Mouse (Mus musculus) neural tube, embryonic 15.5 days (tissue): ENCODE measurements around the gene P3h3. TPM values are rescaled to one million over a fixed set of nuclear protein-coding genes. Genes with fewer than 3 reads are reported as not detected.
A peak's percentile ranks its signal among the peaks of the same experiment; 100 is the strongest.
"Not testable (repeated sequence)": the region's sequence is repeated elsewhere in the genome, so short reads cannot be mapped to it uniquely, and the experiment has no call there.

Source experiments
- ATAC-seq: fragments of 200-750 bp; cut with Nextera tagmentation; 2 replicates; pipeline ENCODE4 v1.8.0; 2017; ENCODE audit warnings: mild to moderate bottlenecking, moderate TSS enrichment, moderate library complexity; ENCODE audit not compliant: low FRiP score
- H3K27ac ChIP-seq: fragments of 300-500 bp; sonication (generic); replicated peaks from 2 replicates; pipeline ENCODE4 v1.5.1; 2015; ENCODE audit warnings: mild to moderate bottlenecking, inconsistent platforms
- H3K27me3 ChIP-seq: fragments of 300-500 bp; sonication (generic); replicated peaks from 2 replicates; pipeline ENCODE4 v1.6.1; 2015; ENCODE audit warnings: inconsistent platforms
- H3K36me3 ChIP-seq: fragments of 300-500 bp; sonication (generic); 2 replicates; pipeline ENCODE4 v1.6.1; 2015; ENCODE audit warnings: inconsistent platforms
- H3K4me1 ChIP-seq: fragments of 300-500 bp; sonication (generic); 2 replicates; pipeline ENCODE4 v1.6.1; 2015; ENCODE audit warnings: inconsistent platforms
- H3K4me2 ChIP-seq: fragments of 300-500 bp; sonication (generic); 2 replicates; pipeline ENCODE4 v1.6.1; 2015; ENCODE audit warnings: inconsistent platforms, mild to moderate bottlenecking, moderate library complexity
- H3K4me3 ChIP-seq: fragments of 300-500 bp; sonication (generic); replicated peaks from 2 replicates; pipeline ENCODE4 v1.5.1; 2015; ENCODE audit warnings: mild to moderate bottlenecking, inconsistent platforms
- H3K9ac ChIP-seq: fragments of 300-500 bp; sonication (generic); replicated peaks from 2 replicates; pipeline ENCODE4 v1.6.1; 2015; ENCODE audit warnings: mild to moderate bottlenecking, inconsistent platforms
- H3K9me3 ChIP-seq: fragments of 300-500 bp; sonication (generic); replicated peaks from 2 replicates; pipeline ENCODE4 v1.6.1; 2016; ENCODE audit warnings: inconsistent platforms
- WGBS: fragments of 180-500 bp; shearing (Covaris S2); methylation state at CpG from one replicate; pipeline ENCODE4 v1.1.7; 2015; ENCODE audit warnings: mixed read lengths; 5-methylcytosine and 5-hydroxymethylcytosine counted together
- polyA plus RNA-seq: library from polyadenylated mRNA; unstranded; fragments of >200 nt; fragmentation: Nextera tagmentation; extraction: Ambion mirVana; gene quantifications from 2 replicates; pipeline ENCODE4 v1.2.1, GENCODE M21; 2015

Gene P3h3
- polyA plus RNA-seq, 1 experiment from 2014 or later, result 24.0 TPM

GRCm38 (mm10) chr6:124847305-124847704, 10.2 kb downstream of the P3h3 start:
- Histone ChIP-seq H3K36me3 (peaks cover 22% of the 10 kb centered on the region; the same call in 1 of the 2 replicates), H3K4me3 (no peak overlapping the region), H3K27me3 (no peaks in the 10 kb centered on the region), H3K9ac (0 out of 2 replicates have a peak overlapping the region, but pooled peaks have one; percentile 36), H3K9me3 (no peaks in the 10 kb centered on the region), H3K4me2 (peak overlapping the region; percentile 23; the same call in 1 of the 2 replicates), H3K27ac (peak overlapping the region; percentile 71), H3K4me1 (peaks cover 10% of the 10 kb centered on the region; the same call in 1 of the 2 replicates)
- 4% methylated on average over 9 of the region's 9 CpGs for WGBS
- ATAC-seq, result peak; percentile 80

- ATAC-seq, result 0 out of 2 replicates have a peak, but pooled peaks have one; percentile 13
- 43% methylated on average over 15 of the region's 15 CpGs for WGBS
Measured at GRCm38 (mm10) chr6:124840241-124841167, 17.0 kb downstream of the P3h3 start, which contains the start of gene Gnb3. Gene Gnb3 (minus strand): TSS chr6:124840275.

GRCm38 (mm10) chr6:124839805-124840204, 17.7 kb downstream of the P3h3 start:
- ATAC-seq, result no peak
- 9% methylated on average over 8 of the region's 8 CpGs for WGBS

More at GRCm38 (mm10) chr6:124840241-124841167, 17.0 kb downstream of the P3h3 start, which contains the start of gene Gnb3:
- no peak within 1 kb of the TSS for H3K27ac ChIP-seq
- H3K4me1 ChIP-seq, result peaks cover 5% of the 10 kb centered on the region; the same call in 1 of the 2 replicates
- no peak within 1 kb of the TSS for H3K4me2 ChIP-seq
- no peak within 1 kb of the TSS for H3K4me3 ChIP-seq
- peaks cover 19% of the 10 kb centered on the region for H3K36me3 ChIP-seq
- H3K27me3 ChIP-seq, result no peaks in the 10 kb centered on the region
- H3K9me3 ChIP-seq, result no peaks in the 10 kb centered on the region
- peak within 1 kb of the TSS; percentile 21 for H3K9ac ChIP-seq

GRCm38 (mm10) chr6:124836411-124836810, 21.1 kb downstream of the P3h3 start:
- Histone ChIP-seq H3K4me3 (no peak overlapping the region), H3K27ac (no peak overlapping the region), H3K9me3 (no peaks in the 10 kb centered on the region), H3K4me1 (peaks cover 5% of the 10 kb centered on the region; the same call in 1 of the 2 replicates), H3K9ac (no peak overlapping the region), H3K36me3 (peaks cover 3% of the 10 kb centered on the region), H3K4me2 (no peak overlapping the region), H3K27me3 (no peaks in the 10 kb centered on the region)
- no peak for ATAC-seq
- 83% methylated on average over 7 of the region's 7 CpGs for WGBS

More at GRCm38 (mm10) chr6:124839805-124840204, 17.7 kb downstream of the P3h3 start:
- Histone ChIP-seq H3K9ac (peak overlapping the region; percentile 21), H3K36me3 (peaks cover 12% of the 10 kb centered on the region), H3K4me1 (peaks cover 5% of the 10 kb centered on the region; the same call in 1 of the 2 replicates), H3K27ac (no peak overlapping the region), H3K9me3 (no peaks in the 10 kb centered on the region), H3K4me2 (no peak overlapping the region), H3K27me3 (no peaks in the 10 kb centered on the region), H3K4me3 (no peak overlapping the region)

GRCm38 (mm10) chr6:124835531-124835930, 22.0 kb downstream of the P3h3 start:
- H3K9ac ChIP-seq, result no peak overlapping the region
- H3K4me2 ChIP-seq, result no peak overlapping the region
- no peak overlapping the region for H3K4me3 ChIP-seq
- no peaks in the 10 kb centered on the region for H3K36me3 ChIP-seq
- no peak overlapping the region for H3K27ac ChIP-seq
- WGBS, result 52% methylated on average over 10 of the region's 10 CpGs
- peaks cover 8% of the 10 kb centered on the region for H3K4me1 ChIP-seq
- no peaks in the 10 kb centered on the region for H3K27me3 ChIP-seq
- no peaks in the 10 kb centered on the region for H3K9me3 ChIP-seq
- ATAC-seq, result no peak

GRCm38 (mm10) chr6:124834512-124835081, 23.0 kb downstream of the P3h3 start:
- 86% methylated on average over 6 of the region's 6 CpGs for WGBS
- H3K27me3 ChIP-seq, result no peaks in the 10 kb centered on the region
- no peak overlapping the region for H3K9ac ChIP-seq
- no peak overlapping the region for H3K27ac ChIP-seq
- no peaks in the 10 kb centered on the region for H3K9me3 ChIP-seq
- no peak overlapping the region for H3K4me3 ChIP-seq
- no peak overlapping the region for H3K4me2 ChIP-seq
- no peaks in the 10 kb centered on the region for H3K36me3 ChIP-seq
- peaks cover 9% of the 10 kb centered on the region for H3K4me1 ChIP-seq
- no peak for ATAC-seq

- no peak for ATAC-seq
- H3K27ac ChIP-seq, result no peak overlapping the region
- WGBS, result 94% methylated on average over 8 of the region's 8 CpGs
- H3K4me1 ChIP-seq, result peaks cover 23% of the 10 kb centered on the region
- H3K4me3 ChIP-seq, result no peak overlapping the region
- no peaks in the 10 kb centered on the region for H3K9me3 ChIP-seq
- H3K4me2 ChIP-seq, result no peak overlapping the region
- H3K36me3 ChIP-seq, result no peaks in the 10 kb centered on the region
- H3K9ac ChIP-seq, result no peak overlapping the region
- H3K27me3 ChIP-seq, result no peaks in the 10 kb centered on the region
Measured at GRCm38 (mm10) chr6:124831649-124832048, 25.9 kb downstream of the P3h3 start.

- WGBS, result 94% methylated on average over 4 of the region's 4 CpGs
- H3K4me2 ChIP-seq, H3K9me3 ChIP-seq, H3K27me3 ChIP-seq, H3K4me3 ChIP-seq, H3K9ac ChIP-seq, ATAC-seq, H3K27ac ChIP-seq, H3K36me3 ChIP-seq: not testable (repeated sequence)
- H3K4me1 ChIP-seq, result peaks cover 23% of the 10 kb centered on the region
Measured at GRCm38 (mm10) chr6:124831199-124831598, 26.4 kb downstream of the P3h3 start.

- H3K9me3 ChIP-seq, result no peaks in the 10 kb centered on the region
- H3K4me1 ChIP-seq, result peaks cover 23% of the 10 kb centered on the region
- ATAC-seq, result peak; percentile 90
- peak overlapping the region; percentile 70 for H3K4me2 ChIP-seq
- H3K9ac ChIP-seq, result peak overlapping the region; percentile 65
- peak overlapping the region; percentile 90 for H3K27ac ChIP-seq
- no peaks in the 10 kb centered on the region for H3K27me3 ChIP-seq
- peak overlapping the region; percentile 75 for H3K4me3 ChIP-seq
- peaks cover 13% of the 10 kb centered on the region for H3K36me3 ChIP-seq
- WGBS, result 1% methylated on average over 38 of the region's 38 CpGs
Measured at GRCm38 (mm10) chr6:124829799-124830700, 27.5 kb downstream of the P3h3 start.

GRCm38 (mm10) chr6:124828868-124829798, 28.4 kb downstream of the P3h3 start, which contains the start of the genes Usp5 and Cdca3:
Gene Usp5 (minus strand): TSS chr6:124829484.
Gene Cdca3 (plus strand): TSS chr6:124829547.
- ATAC-seq, result peak; percentile 93
- H3K27me3 ChIP-seq, result no peaks in the 10 kb centered on the region
- peak within 1 kb of the TSS; percentile 90 for H3K4me2 ChIP-seq
- peaks cover 22% of the 10 kb centered on the region for H3K36me3 ChIP-seq
- no peaks in the 10 kb centered on the region for H3K9me3 ChIP-seq
- H3K4me3 ChIP-seq, result peak within 1 kb of the TSS; percentile 75
- peak within 1 kb of the TSS; percentile 68 for H3K9ac ChIP-seq
- peak within 1 kb of the TSS; percentile 90 for H3K27ac ChIP-seq
- WGBS, result under 1% methylated on average over 55 of the region's 55 CpGs
- H3K4me1 ChIP-seq, result peaks cover 23% of the 10 kb centered on the region
